Mouse (Mus musculus): ENCODE results near the gene Prelid1.

Prelid1 gene

DNA sequence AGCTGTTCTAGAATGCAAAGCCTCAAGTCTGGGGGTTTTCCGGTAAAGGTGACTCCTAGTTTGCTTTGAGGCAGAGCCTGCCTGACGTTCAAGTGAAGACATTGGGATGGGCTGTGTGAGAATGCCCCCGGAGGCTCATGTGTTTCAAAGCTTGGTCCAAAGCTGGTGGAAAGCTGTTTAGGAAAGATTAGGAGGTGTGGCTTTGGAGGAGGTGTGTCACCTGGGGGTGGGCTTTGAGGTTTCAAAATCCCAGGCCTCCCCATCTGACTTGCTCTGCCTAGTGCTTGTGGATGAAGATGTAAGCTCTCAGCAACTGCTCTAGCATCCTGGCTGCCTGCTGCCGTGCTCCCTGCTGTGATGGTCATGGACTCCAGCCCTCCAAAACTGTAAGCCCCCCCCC is 15.4 kb downstream of the Prelid1 start:
- no peak for DNase-seq

DNA sequence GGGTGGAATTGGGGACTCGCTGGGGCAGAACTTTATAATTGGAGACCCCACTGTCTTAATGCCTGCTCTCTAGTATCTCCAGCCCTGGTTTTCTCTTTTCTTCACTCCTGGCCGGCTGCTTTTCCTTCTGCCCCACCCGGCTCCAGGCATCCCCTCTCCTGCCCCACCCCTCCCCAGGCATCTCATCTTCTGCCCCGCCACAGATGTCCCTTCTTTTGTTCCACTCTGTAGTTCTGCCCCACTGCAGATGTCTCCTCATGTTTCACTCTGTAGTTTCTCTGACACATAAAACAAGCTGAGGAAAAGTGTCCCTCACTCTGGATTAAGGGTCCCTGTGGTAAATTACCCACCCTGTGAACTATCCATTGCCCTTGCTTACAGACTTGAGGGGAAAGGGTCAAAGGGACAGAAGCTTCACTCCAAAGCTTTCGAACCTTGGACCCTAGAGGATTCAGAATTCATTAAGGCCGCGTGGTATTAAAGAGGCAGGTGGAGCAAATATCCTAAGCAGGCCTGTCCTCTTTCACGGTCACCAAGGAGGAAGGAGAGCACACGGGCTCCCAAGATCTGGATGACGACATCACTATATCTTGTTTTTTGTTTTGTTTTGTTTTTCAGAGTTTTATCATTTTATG is 17.2 kb downstream of the Prelid1 start:
- no peak for DNase-seq

DNA sequence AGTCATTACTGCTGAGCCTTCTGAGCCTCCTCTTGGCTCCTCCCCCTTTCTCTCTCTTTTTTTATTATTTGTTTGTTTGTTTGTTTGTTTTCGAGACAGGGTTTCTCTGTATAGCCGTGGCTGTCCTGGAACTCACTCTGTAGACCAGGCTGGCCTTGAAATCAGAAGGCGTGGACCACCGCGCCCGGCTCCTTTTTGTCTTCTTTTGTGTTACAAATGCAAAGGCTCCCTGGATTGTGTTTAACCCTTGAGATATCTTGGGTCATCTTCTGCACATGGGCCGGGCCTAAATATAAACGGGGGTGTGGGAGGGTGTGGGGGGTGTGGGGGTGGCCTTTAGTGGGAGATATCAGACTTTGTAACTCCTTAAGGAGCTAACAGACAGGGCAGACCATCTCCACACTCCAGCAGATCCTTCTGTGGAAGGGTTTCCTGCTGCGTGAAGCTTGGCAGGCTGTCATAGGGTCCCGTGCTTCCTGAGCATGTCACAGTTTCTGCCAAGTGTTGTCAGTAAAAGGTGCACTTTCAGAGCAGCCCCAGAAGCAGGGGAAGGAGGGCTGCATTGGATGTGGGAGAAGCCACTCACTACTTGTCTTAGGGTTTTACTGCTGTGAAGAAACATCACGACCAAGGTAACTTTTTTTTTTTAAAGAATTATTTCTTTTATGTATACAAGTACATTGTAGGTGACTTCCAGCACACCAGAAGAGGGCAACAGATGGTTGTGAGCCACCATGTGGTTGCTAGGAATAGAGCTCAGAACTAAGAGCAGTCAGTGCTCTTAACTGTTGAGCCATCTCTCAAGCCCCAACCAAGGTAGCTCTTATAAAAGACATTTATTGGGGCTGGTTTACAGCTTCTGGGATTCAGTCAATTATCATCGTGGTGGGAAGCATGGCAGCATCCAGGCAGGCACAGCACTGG is 18.1 kb downstream of the Prelid1 start:
- DNase-seq, result no peak

DNA sequence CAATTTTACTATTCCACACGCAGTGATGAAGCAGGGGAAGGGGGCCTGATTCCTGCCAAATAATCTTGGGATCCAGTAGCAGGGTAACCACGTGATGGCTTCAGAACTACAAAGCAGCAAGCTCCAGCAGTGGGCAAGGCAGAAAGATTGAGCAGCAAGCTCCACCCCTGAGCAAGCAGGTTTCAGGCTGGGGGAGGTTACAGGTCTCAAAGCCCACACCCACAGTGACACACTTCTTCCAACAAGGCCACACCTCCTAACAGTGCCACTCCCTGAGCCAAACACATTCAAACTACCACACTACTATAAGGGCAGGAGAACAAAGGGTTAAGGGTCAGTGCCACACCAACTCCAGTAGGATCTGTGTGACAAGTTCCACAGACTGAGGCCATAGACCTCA is 19.0 kb downstream of the Prelid1 start:
- no peak for DNase-seq

DNA sequence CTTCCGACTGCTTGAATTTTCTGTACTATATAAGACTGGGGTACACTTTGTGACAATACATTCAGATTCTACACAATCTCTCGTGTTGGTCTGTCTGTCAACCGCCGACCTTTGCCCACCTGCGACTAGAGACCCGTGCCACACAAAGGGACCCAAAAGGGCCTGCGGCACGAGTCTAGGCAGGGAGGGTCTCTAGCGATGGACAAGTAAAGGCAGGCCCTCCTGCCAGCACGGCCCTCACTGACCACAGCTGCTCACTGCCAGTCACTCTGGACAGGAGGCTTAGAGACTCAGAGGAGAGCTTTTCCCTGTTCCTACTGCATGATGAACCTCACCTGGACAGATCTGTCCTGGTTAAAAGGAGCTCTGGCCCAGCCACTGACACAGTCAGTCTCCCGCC is 22.2 kb downstream of the Prelid1 start:
- DNase-seq, result no peak

DNA sequence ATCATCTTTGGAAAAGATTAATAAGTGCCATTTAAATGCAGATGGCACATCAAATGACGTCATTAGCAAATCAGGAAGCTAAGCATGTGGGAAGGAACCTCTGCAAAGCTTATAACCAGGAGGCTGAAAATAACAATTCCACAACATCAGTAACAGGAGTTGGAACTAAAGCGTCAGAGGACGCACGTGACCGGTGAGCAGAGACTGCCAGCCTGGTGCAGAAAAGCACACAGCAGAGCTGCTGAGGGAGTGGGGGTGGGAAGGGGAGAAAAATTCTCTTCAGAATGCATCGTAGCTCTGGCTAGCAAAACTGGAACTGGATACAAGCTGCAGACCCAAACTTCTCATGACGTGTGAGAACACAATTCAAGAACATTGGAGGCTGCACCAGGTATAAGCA is 24.0 kb downstream of the Prelid1 start:
- no peak for DNase-seq

DNA sequence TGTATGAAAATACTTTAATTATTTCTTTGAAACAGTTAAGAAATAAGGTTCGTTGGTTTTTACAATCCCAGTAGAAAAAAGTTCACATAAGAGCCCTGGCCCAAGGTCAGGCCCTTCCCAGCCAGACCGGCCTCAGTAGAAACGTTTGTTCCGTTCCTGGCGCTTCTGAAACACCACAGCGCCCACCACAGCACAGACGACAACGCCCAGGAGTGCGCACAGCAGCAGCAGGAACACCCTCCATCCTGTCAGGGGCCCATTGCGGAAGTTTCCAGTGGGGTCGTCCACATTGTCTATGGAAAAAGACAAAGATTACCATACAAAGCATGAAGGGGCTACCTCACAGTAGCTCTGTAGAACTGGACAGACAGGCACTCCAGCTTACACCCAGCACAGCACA is 26.4 kb downstream of the Prelid1 start:
- DNase-seq, result no peak

DNA sequence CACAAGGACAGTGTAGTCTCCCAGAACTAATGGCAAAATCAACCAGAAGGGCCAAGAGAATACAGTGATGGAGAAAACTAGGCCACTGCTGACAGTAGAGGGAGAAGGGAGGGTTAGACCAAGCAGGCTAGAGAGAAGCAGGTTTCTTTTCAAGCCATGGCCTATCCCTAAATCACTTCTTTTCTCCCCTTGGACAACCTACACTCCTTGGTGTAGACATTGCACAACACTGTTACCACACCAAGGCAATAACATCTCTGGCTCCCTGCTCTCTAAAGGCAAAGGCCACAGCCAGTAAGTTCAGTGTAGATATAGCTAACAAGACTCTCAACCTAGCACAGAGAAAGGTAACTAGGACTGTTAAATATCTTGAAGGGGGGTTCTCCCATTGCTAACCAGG is 40.8 kb downstream of the Prelid1 start:
- no peak for DNase-seq

DNA sequence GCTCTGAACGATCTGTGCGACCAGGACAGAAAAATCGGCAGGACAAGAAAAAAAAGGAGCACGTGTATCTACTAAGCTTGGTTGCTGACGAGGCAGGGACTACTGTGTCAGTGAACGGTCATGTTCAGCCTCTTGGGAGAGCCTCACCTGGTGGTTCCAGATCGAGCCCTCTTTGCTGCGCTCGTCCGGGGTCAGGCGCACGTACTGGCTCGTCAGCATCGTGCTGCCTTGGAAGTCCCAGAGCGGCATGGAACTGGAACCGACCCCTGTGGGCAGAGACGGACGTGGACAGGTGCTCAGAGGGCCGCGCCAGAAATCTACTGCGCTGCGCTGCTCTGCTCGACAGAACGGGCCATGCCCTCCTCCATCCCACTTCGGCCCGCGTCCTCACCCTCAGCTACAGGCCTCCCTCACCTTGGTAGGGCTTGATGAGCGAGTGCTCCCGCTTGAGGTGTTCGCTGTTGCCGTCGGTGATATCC is 41.7 kb downstream of the Prelid1 start:
- no peak for DNase-seq

DNA sequence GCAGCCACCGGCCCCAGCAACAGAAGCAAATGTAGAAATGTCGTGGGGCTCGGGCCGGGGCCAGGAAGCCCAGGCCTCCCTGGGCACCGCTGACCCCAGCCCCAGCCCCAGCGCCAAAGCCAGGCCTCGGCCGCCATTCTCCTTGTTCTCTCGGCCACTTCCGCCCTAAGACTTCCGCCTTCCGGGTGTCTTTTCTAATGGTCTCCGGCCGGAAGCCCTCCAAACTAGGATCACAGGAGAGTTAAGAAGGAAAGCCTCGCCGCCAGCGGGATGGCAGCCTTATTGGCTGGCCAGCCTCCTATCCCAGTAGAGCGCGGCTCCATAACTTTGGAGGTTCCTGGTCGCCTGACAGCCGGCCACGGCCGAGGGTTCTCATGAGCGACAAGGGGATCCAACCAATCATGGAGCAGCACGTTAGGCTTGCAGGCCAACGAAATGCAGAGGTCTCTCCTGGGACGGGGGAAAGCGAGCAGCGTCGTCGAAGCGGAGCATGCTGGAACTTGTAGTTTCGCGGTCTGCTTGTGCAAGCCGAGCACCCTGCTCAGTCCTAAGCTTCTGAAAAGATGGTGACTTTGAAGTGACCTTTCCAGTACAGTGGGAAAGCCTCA is 42.3 kb downstream of the Prelid1 start, which contains the start of gene Lman2:
Gene Lman2 (minus strand): TSS at position 331 of the 608 bp plus-strand sequence.
- peak; percentile 92 for DNase-seq

DNA sequence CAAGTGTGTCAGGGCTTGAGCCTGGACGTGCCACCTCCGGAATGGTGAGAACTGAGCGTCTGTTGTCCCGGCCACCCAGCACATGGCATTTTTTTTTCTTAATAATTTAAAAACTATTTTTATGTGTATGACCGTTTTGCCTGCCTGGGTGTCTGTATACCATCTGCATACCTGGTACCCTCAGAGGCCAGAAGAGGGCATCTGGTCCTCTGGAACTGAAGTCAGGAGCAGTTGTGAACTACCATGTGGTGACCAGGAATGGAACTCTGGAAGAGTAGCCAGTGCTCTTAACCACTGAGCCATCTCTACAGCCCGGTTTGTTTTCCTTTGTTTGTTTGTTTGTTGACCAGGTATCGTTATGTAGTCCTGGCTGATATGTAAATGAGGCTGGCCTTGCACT is 48.1 kb downstream of the Prelid1 start:
- peak; percentile 52 for DNase-seq

DNA sequence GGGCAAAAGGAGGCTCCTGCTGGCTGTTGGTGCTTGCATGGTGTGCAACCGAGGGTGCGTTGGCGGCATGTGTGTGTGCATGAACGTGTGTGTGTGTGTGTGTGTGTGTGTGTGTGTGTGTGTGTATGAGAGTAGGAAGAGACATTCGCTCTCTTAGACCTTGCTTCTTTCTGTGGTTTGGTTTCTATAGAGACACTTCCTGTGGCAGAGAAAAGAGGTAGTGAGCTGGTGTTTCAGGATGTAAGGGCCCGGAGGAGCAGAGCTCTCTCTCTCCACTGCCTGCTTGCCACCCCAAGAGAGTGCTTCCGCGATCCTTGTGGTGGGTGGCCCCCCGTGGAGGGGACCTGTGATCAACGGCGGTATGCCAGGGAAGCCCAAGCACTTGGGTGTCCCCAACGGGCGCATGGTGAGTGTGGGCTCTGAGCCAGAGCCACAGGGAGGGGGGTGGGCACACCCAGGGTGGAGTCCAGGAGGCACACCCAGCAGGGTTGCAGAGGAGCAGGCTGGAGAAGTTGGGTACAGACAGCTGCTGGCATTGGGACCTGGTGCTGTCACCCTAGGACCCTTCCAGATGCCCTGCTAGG is 49.3 kb downstream of the Prelid1 start, which contains the start of gene Rgs14:
Gene Rgs14 (plus strand): TSS at position 202 of the 584 bp plus-strand sequence.
- DNase-seq, result peak; percentile 87

DNA sequence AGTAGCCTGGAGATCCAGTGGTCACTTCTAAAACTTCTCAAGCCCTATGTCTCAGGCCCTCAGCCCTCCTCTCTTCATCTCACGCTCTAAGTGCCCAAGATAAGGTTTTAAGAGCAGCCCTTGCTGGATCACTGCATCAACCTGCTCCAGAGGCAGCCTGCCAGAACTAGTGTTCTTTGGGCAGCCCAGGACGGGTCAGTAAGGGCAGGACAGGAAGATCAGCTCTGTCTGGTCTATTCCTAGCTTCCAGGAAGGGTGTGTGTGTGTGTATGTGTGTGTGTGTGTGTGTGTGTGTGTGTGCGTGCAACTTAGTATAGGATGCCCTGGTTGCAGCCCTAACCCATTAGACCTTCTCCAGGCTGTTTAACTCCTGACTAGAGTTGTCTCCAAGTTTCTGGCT is 49.9 kb downstream of the Prelid1 start:
- peak; percentile 27 for DNase-seq

DNA sequence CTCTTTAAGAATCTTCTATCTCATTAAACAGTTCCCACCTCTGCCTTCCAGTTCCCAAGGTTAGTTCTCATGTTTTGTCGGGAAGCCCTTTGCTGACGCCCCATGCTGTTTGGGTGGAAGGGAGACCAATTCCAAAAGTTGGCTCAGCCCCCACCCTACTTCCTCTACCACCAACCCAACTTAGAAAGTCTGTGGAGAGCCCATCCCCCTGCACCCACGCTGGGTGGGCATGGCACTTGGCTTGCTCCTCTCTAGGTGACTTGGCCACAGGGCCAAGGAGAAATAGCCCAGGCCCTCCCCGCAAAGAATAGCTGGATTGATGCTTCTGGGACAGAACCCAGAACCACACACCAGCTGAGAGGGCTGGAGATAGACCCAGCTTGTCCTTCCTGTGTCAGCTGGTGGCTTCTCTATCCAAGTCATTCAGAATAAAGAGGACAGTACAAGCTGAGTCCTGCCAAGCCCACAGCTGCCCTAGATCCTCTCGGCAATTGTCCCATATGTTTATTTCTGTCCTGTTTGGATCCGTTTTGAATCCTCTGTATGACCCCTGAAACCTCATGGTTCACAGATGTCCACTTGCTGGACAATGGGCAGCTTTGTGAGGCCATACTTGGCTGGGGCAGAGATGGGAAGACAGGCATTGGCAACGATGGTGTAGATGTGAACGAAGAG is 50.8 kb downstream of the Prelid1 start:
- peak; percentile 35 for DNase-seq

DNA sequence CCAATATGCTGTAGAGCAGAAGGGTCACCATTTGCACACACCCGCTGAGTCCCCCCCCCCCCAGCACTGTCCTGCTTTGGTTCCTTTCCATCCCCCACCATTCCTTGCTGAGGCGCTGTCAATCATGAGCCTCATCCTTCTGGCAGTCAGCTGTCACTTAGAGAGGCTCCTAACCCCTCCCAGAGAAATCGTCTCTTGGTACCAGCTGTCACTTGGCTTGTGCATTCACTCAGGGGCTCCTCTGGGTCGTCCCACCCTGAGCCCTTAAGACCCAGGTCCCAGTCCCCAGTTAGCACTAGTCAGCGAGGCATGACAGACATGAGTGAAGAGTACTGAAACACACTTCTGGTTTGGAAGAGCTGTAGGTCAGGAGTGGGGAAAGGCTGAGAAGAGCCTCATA is 51.4 kb downstream of the Prelid1 start:
- no peak for DNase-seq

DNA sequence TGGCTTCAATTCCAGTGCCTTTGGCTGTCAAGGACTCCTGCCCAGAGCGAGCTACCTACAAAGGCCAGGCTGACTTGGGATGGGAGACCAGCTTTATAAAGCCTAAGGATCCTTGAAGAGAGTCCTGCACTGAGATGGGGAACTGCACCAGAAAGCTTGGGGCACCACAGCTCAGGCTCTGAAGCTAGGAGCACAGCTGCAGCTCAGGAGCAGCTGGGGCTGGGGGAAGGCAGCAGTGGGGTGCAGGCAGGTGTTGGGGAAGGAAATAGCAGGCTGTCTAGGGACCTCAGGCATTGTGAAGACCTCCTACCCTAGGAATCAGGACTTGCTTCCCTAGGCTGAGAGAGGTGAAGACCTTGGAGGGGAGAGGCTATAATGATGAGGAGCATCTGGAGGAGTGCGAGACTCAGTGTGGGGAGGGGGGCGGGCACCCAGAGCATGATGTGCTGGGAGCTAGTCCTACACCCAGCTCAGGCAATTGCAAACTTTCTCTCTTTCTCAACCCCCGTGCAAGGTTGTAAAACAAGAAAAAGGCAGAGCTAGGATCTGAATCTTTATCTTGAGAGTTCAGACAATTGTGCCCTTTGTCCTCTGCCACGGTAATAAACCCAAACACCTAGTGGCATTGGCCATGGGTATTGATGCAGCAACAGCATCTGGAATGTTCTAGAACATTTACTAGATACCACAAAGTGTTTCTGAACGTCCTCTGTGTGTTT is 54.1 kb downstream of the Prelid1 start:
- DNase-seq, result peak; percentile 78
